Mouse (Mus musculus): Measurements from ENCODE around the gene Atp8b4. TPM values are rescaled to one million over a fixed set of nuclear protein-coding genes. Genes with fewer than 3 reads are reported as not detected.

The Atp8b4 gene
- polyA plus RNA-seq, 1 experiment from 2014 or later: 0.11 TPM

DNA sequence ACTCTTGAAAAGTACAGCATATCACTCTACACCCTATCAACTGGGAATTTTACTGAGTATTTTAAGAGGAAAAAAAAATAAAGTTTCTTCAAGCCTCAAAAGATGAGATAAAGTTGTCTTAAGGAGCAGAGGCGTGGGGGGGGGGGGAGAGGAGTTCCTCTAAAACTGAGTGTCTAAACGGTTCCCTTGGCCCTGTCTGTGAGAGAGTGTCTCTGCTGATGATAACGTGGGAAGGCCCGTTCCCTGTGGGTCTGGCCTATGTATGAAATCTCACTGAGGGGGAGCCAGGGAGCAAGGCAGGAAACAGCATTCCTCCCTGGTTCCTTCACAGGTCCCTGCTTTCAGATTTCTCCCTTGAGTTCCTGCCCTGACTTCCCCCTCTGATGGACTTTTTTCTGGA, 130.7 kb downstream of the Atp8b4 start:
- no peaks in the 10 kb centered on the region for H3K9me3 ChIP-seq
- no peak overlapping the region for H3K27ac ChIP-seq
- H3K4me1 ChIP-seq: no peaks in the 10 kb centered on the region
- H3K9ac ChIP-seq: no peak overlapping the region
- no peak overlapping the region for H3K4me3 ChIP-seq
- H3K36me3 ChIP-seq: no peaks in the 10 kb centered on the region
- no peaks in the 10 kb centered on the region for H3K27me3 ChIP-seq (replicated peaks)
- H3K4me2 ChIP-seq (replicated peaks): no peak overlapping the region
- WGBS: 64% methylated on average over 4 of the region's 4 CpGs
- ATAC-seq (ENCODE audit: low FRiP score, low read depth): no peak

DNA sequence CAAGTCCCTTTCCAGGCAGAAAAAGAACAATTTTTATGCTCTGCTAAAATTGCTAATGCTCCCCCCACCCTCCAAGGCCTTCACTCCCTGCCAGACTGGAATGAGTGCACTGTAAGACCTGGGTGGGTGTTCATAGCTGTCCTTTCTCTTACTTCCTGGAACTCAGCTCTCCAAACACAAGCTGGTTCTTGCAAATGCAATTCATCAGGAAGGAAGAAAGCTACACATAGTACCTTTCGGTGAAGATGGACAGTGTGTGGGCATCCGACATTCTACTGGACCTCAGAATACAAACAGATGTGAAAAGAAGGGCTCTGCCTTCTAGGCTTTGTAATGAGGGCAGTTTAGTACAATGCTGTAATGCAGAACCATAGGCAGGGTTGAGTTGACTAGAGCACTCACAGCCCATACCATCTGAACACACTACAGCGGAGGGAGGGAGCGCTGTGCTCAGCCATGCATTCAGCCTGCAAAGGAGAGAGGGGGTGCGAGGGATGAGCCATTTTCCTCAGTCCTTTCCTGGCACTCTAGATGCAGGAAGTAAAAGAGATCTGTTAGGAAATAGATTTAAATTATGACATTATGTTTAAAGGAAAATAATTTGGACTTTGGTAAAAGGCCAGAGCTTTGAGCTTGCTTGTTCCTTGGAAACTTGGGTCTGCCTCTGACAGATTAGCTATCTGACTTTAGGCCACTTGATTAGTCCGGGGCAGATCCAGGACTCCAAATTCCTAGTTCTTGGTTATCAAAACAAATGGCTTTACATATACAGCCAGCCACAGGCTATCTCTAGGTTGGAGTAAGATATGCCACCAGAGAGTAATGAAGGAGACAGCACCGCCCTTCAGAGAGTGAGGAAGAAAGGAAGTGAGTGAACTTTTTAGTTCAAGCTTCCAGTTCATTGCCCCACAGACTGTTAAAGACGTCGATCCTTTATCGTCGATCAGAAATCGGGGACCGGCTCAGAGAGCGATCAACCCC, 136.4 kb downstream of the Atp8b4 start:
- H3K4me2 ChIP-seq (replicated peaks): no peak overlapping the region
- no peaks in the 10 kb centered on the region for H3K27me3 ChIP-seq (replicated peaks)
- H3K9ac ChIP-seq: no peak overlapping the region
- no peak for ATAC-seq (ENCODE audit: low FRiP score, low read depth)
- H3K9me3 ChIP-seq: no peaks in the 10 kb centered on the region
- 90% methylated on average over 14 of the region's 14 CpGs for WGBS
- no peak overlapping the region for H3K27ac ChIP-seq
- no peak overlapping the region for H3K4me3 ChIP-seq
- no peaks in the 10 kb centered on the region for H3K36me3 ChIP-seq
- H3K4me1 ChIP-seq: no peaks in the 10 kb centered on the region

DNA sequence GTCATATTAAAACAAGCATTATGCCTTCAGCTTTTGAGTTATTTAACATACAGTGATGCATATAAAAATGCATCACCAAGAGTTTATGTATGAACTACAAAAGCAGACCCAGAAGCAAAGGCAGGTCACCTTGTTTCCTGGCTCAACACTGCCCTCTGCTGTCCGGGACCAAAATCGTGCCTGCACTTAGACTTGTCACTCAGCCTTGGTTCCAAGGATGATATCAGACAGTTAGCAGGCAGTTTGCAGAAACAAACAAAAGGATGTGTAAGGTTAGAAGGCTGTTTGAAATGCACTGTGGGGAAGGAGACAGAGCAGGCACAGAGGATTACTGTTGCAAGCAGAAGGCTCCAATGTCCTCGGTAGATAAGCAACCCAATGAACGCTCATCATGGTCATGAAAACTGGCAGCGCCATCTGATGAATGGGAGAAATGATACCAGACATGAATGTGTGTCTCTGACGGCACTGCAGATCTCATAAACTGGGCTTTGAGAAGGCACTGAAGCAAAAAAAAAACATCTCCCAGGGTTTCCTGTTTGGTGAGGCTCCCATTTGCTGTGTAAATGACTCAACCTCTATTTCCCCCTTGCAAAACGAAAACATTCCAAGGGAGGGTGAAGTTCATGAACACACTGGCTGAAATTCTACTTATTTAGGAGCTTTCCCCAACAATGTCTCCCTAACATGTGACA, 137.3 kb downstream of the Atp8b4 start:
- WGBS: 50% methylated on average over 7 of the region's 7 CpGs
- no peaks in the 10 kb centered on the region for H3K36me3 ChIP-seq
- H3K4me2 ChIP-seq (replicated peaks): no peak overlapping the region
- H3K4me3 ChIP-seq: no peak overlapping the region
- H3K9me3 ChIP-seq: no peaks in the 10 kb centered on the region
- H3K27me3 ChIP-seq (replicated peaks): no peaks in the 10 kb centered on the region
- H3K4me1 ChIP-seq: no peaks in the 10 kb centered on the region
- ATAC-seq (ENCODE audit: low FRiP score, low read depth): peak; percentile 56; the same call in 1 of the 2 replicates
- H3K27ac ChIP-seq: no peak overlapping the region
- H3K9ac ChIP-seq: no peak overlapping the region

DNA sequence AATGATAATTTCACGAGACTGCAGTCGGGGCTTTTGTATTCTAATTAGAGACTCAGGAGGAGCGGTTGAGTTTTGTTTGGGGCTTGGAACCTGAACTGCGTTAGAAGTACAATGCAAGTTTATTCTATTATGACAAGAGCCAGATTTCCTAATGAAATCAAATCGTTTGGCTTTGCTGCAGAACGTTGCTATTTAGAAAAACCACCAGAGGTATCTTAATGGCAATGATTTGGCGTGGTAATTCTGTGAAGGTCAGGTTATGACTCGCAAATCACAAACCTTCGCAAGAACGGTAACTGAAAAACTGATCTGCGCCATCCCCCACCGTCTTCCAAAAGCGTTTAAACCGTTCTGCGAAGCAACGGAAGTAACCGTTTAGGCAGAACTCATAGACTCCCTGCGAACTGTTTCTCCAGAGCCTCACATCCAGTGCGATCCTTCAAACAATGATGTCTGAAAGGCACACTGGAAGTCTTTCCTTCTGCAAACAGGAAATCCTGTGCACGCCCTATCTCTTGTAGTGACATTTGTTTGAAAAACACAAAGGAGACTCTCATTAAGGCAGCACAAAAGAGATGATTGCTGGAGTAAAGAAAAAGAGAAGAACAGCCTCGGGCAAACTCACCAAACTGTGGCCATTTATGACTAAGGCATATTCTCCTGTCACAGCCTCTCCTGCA, 139.2 kb downstream of the Atp8b4 start:
- no peak for ATAC-seq (ENCODE audit: low FRiP score, low read depth)
- Histone ChIP-seq H3K27me3 (replicated peaks) (no peaks in the 10 kb centered on the region), H3K27ac (no peak overlapping the region), H3K9ac (no peak overlapping the region), H3K4me3 (no peak overlapping the region), H3K9me3 (no peaks in the 10 kb centered on the region), H3K4me1 (no peaks in the 10 kb centered on the region), H3K36me3 (no peaks in the 10 kb centered on the region), H3K4me2 (replicated peaks) (no peak overlapping the region)
- WGBS: 57% methylated on average over 21 of the region's 21 CpGs

DNA sequence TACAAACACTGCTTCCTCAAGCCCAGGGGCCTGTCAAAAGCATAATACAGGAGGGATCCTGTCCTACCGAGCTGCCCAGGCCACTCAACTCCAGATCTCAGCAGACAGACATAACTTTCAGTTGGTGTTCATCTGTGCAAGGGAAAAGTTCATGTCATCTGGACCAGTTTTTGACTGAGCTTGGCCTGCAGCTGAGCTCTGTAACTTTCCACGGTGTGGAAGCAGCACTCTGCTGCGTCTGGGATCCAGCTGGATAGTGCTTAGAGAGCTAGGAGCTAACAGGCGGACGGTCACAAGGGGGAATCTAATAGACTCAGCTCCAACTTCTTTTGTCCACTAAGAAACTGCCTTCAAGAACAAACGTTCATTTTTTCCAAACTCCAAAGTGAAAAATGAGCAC, 139.8 kb downstream of the Atp8b4 start:
- Histone ChIP-seq H3K36me3 (no peaks in the 10 kb centered on the region), H3K27ac (no peak overlapping the region), H3K9me3 (no peaks in the 10 kb centered on the region), H3K27me3 (replicated peaks) (no peaks in the 10 kb centered on the region), H3K4me1 (no peaks in the 10 kb centered on the region), H3K4me2 (replicated peaks) (no peak overlapping the region), H3K4me3 (no peak overlapping the region), H3K9ac (no peak overlapping the region)
- WGBS: 55% methylated on average over 6 of the region's 6 CpGs
- no peak for ATAC-seq (ENCODE audit: low FRiP score, low read depth)

DNA sequence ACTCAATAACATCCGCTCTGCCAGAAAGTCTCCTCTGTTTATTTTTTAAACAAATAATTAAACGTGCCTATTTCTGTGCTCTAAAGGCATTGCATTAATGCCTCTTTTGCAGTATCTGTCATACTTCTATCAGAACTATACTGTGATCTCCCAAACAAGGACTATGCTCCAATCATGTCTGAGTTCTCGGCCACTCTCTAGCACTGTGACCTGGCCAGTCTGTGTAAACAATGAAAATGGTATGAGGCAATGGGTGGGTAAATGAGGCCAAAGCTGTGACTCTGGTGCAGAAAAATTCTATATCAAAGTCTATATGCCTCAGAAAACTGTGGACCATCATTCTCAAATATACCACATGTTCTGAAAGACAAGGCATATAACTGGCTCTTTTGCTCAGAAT, 140.5 kb downstream of the Atp8b4 start:
- Histone ChIP-seq H3K4me3 (no peak overlapping the region), H3K9ac (no peak overlapping the region), H3K27ac (no peak overlapping the region), H3K36me3 (no peaks in the 10 kb centered on the region), H3K4me1 (no peaks in the 10 kb centered on the region), H3K27me3 (replicated peaks) (no peaks in the 10 kb centered on the region), H3K9me3 (no peaks in the 10 kb centered on the region), H3K4me2 (replicated peaks) (no peak overlapping the region)
- no peak for ATAC-seq (ENCODE audit: low FRiP score, low read depth)
- 90% methylated on average over 3 of the region's 3 CpGs for WGBS

DNA sequence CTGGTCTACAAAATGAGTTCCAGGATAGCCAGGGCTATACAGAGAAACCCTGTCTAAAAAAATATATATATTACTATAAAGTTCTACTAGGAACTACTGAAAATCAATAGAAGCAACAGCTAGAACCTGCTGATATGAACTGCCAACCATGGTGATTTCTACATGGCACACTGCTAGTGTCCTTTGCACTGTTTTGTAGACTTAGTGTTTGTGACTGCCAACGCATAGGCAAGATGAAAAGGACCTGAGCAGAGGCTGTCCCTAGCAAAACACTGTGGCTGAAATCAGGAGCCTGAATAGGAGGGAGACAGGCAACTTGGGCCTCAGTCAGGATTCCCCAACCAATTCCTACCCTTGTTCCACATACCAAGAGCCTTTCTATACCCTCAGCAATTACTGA, 141.2 kb downstream of the Atp8b4 start:
- 93% methylated on average over 1 of the region's 1 CpGs for WGBS

DNA sequence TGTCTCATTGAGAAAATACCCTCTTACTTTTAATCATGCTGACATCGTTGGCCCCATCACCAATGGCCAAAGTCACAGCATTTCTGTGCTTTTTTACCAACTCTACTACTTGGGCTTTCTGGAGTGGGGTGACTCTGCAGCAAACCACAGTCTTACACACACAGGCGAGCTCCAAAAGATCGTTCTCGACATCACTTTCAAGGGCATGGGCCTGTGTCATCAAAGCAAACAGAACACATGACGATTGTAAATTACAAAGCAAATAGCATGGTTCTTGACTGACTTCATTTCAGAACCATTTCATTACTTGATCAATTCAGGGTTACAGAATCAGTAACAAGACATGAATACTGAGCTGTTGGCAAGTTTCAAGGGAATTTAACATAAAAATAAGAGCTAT, 141.7 kb downstream of the Atp8b4 start:
- Histone ChIP-seq H3K27me3 (replicated peaks) (no peaks in the 10 kb centered on the region), H3K4me3 (no peak overlapping the region), H3K36me3 (no peaks in the 10 kb centered on the region), H3K4me1 (no peaks in the 10 kb centered on the region), H3K4me2 (replicated peaks) (no peak overlapping the region), H3K9ac (no peak overlapping the region), H3K9me3 (no peaks in the 10 kb centered on the region), H3K27ac (no peak overlapping the region)
- WGBS: 91% methylated on average over 5 of the region's 5 CpGs
- ATAC-seq (ENCODE audit: low FRiP score, low read depth): no peak

More for the DNA sequence above, 141.2 kb downstream of the Atp8b4 start:
- Histone ChIP-seq H3K4me3 (no peak overlapping the region), H3K27me3 (replicated peaks) (no peaks in the 10 kb centered on the region), H3K4me1 (no peaks in the 10 kb centered on the region), H3K36me3 (no peaks in the 10 kb centered on the region), H3K9ac (no peak overlapping the region), H3K4me2 (replicated peaks) (no peak overlapping the region), H3K27ac (no peak overlapping the region), H3K9me3 (no peaks in the 10 kb centered on the region)
- no peak for ATAC-seq (ENCODE audit: low FRiP score, low read depth)

DNA sequence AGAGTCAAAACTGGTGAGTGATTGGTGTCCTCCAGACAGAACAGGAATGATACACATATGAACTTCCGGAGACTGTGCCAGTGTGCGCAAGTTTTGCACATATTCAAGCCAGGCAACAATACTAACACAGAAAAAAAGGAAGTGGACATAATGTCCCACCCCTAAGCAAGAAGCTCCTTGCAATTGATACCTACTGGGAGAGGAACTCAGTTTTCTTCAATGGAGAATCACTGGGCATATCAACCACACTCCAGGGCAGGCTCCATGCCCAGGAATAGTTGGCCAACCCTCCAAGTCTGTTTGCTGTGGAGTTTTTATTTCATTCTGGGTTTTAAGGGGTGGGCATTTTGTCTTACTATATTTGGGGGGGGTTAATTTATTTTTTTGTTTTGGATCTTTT, 145.2 kb downstream of the Atp8b4 start:
- no peaks in the 10 kb centered on the region for H3K9me3 ChIP-seq
- H3K4me2 ChIP-seq (replicated peaks): no peak overlapping the region
- no peaks in the 10 kb centered on the region for H3K36me3 ChIP-seq
- WGBS: 94% methylated on average over 2 of the region's 2 CpGs
- no peaks in the 10 kb centered on the region for H3K27me3 ChIP-seq (replicated peaks)
- no peak overlapping the region for H3K4me3 ChIP-seq
- H3K9ac ChIP-seq: no peak overlapping the region
- H3K4me1 ChIP-seq: no peaks in the 10 kb centered on the region
- ATAC-seq (ENCODE audit: low FRiP score, low read depth): no peak
- no peak overlapping the region for H3K27ac ChIP-seq

DNA sequence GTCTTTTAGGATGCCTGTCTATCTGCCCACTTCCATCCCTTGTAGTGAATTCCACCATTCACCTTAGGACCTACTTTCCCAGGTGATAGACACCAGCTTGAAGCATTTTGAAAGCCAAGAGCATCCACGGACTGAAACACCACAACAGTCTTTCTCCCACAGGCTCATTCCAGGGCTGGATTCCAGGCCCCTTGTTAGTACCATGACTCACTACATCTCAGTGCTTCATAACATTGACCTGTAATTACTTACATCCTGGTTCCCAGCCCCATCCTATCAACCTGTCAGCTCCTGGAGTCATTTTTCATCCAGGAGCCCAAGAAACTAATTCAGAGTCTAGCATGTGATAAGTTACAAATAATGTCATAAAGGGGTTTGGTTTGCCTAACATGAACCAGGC, 148.7 kb downstream of the Atp8b4 start:
- no peak overlapping the region for H3K27ac ChIP-seq
- H3K9ac ChIP-seq: no peak overlapping the region
- H3K27me3 ChIP-seq (replicated peaks): no peaks in the 10 kb centered on the region
- no peaks in the 10 kb centered on the region for H3K36me3 ChIP-seq
- H3K4me3 ChIP-seq: no peak overlapping the region
- 82% methylated on average over 1 of the region's 1 CpGs for WGBS
- ATAC-seq (ENCODE audit: low FRiP score, low read depth): no peak
- no peaks in the 10 kb centered on the region for H3K4me1 ChIP-seq
- H3K9me3 ChIP-seq: no peaks in the 10 kb centered on the region
- no peak overlapping the region for H3K4me2 ChIP-seq (replicated peaks)

DNA sequence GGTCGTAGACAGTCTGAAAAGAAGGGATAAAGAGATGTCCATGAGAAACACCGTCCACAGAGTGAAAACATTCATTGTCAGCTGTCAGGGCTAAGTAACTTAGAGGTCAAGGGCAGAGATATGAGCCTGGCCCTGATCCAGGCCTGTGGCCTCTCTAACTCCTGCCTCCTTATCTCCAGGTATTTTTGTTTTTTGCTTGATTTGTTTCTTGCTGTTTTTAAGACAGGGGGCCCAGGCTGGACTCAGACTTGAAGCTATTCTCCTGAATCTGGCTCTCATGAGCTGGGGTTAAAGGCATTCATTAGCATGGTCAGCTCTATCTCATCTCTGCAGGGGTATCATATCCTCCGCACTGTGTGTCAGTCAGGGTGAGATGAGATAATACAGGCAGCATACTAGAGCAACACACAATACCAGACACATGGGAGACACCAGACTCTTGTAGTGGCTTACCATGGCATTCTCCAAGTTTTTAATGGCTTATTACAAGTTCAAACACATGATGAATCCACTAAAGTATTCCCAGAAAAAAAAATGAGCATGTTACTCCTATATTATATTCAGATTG, 157.4 kb downstream of the Atp8b4 start:
- no peak overlapping the region for H3K4me2 ChIP-seq (replicated peaks)
- no peak for ATAC-seq (ENCODE audit: low FRiP score, low read depth)
- no peak overlapping the region for H3K4me3 ChIP-seq
- H3K4me1 ChIP-seq: no peaks in the 10 kb centered on the region
- no peak overlapping the region for H3K27ac ChIP-seq
- H3K9ac ChIP-seq: no peak overlapping the region
- whole genome bisulfite sequencing: 82% methylated on average over 3 of the region's 3 CpGs
- H3K36me3 ChIP-seq: no peaks in the 10 kb centered on the region
- no peaks in the 10 kb centered on the region for H3K9me3 ChIP-seq
- no peaks in the 10 kb centered on the region for H3K27me3 ChIP-seq (replicated peaks)

DNA sequence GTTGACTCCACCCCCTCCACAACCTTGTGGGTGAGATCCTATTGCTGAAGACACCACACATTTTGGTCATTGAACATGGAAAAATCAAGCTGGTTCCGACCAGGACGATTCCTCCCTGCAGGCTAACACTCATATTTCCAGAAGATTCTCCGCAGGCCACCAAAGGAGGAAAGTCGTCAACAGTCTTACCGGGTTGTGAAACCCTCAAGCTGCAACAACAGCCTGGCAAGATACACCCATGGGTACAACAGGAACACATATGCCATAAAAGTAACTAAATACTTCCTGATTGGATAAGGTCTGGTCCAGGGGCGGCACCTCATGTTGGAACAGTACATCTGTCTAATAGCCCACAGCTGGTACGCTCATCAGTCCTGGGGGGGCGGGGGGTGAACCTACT, 159.0 kb downstream of the Atp8b4 start:
- no peaks in the 10 kb centered on the region for H3K27me3 ChIP-seq (replicated peaks)
- no peak overlapping the region for H3K4me3 ChIP-seq
- 88% methylated on average over 8 of the region's 8 CpGs for WGBS
- no peaks in the 10 kb centered on the region for H3K9me3 ChIP-seq
- H3K4me1 ChIP-seq: no peaks in the 10 kb centered on the region
- no peak overlapping the region for H3K27ac ChIP-seq
- ATAC-seq (ENCODE audit: low FRiP score, low read depth): no peak
- H3K4me2 ChIP-seq (replicated peaks): no peak overlapping the region
- H3K36me3 ChIP-seq: no peaks in the 10 kb centered on the region
- no peak overlapping the region for H3K9ac ChIP-seq
